Mouse (Mus musculus) limb, embryonic 11.5 days (tissue): ENCODE measurements around the gene Slc17a1. TPM values are rescaled to one million over a fixed set of nuclear protein-coding genes. Genes with fewer than 3 reads are reported as not detected.

Experiments used
- ATAC-seq: fragments of 200-750 bp; cut with Nextera tagmentation; 2 replicates; pipeline ENCODE4 v1.8.0; 2017; ENCODE audit warnings: low read depth; ENCODE audit not compliant: insufficient number of reproducible peaks, low FRiP score, low TSS enrichment
- DNase-seq: peaks from one replicate; pipeline ENCODE4 v3.0.0-alpha.2; 2015; ENCODE audit warnings: low spot score
- H3K27ac ChIP-seq: fragments of 300-500 bp; sonication (generic); replicated peaks from 2 replicates; pipeline ENCODE4 v1.5.1; 2014; ENCODE audit warnings: low read depth, mild to moderate bottlenecking, low read length
- H3K27me3 ChIP-seq: fragments of 300-500 bp; sonication (generic); 2 replicates; pipeline ENCODE4 v1.6.1; 2014; ENCODE audit warnings: mild to moderate bottlenecking, low read length, mixed read lengths; ENCODE audit not compliant: control insufficient read depth, insufficient read depth
- H3K36me3 ChIP-seq: fragments of 300-500 bp; sonication (generic); 2 replicates; pipeline ENCODE4 v1.6.1; 2014; ENCODE audit warnings: mild to moderate bottlenecking, low read length, moderate library complexity, mixed read lengths; ENCODE audit not compliant: control insufficient read depth, insufficient read depth
- H3K4me1 ChIP-seq: fragments of 300-500 bp; sonication (generic); 2 replicates; pipeline ENCODE4 v1.6.1; 2014; ENCODE audit warnings: low read length, mixed read lengths; ENCODE audit not compliant: control insufficient read depth, insufficient read depth
- H3K4me2 ChIP-seq: fragments of 300-500 bp; sonication (generic); 2 replicates; pipeline ENCODE4 v1.6.1; 2014; ENCODE audit warnings: low read depth, mild to moderate bottlenecking, moderate library complexity; ENCODE audit not compliant: severe bottlenecking
- H3K4me3 ChIP-seq: fragments of 300-500 bp; sonication (generic); 2 replicates; pipeline ENCODE4 v1.5.1; 2014; ENCODE audit warnings: low read depth, low read length
- H3K9ac ChIP-seq: fragments of 300-500 bp; sonication (generic); 2 replicates; pipeline ENCODE4 v1.6.1; 2014; ENCODE audit warnings: mild to moderate bottlenecking, low read length
- H3K9me3 ChIP-seq: fragments of 300-500 bp; sonication (generic); 2 replicates; pipeline ENCODE4 v1.6.1; 2016; ENCODE audit warnings: low read length; ENCODE audit not compliant: control insufficient read depth
- WGBS: fragments of 180-500 bp; shearing (Covaris S2); extraction: QIAGEN DNeasy Blood & Tissue Kit; methylation state at CpG from one replicate; pipeline ENCODE4 v1.1.7; 2014; 5-methylcytosine and 5-hydroxymethylcytosine counted together
- polyA plus RNA-seq: library from polyadenylated mRNA; unstranded; fragments of >200 nt; fragmentation: Nextera tagmentation; extraction: Ambion mirVana; gene quantifications from 2 replicates; pipeline ENCODE4 v1.2.1, GENCODE M21; 2014

Gene Slc17a1
- polyA plus RNA-seq, 1 experiment from 2014 or later, result not detected

DNA sequence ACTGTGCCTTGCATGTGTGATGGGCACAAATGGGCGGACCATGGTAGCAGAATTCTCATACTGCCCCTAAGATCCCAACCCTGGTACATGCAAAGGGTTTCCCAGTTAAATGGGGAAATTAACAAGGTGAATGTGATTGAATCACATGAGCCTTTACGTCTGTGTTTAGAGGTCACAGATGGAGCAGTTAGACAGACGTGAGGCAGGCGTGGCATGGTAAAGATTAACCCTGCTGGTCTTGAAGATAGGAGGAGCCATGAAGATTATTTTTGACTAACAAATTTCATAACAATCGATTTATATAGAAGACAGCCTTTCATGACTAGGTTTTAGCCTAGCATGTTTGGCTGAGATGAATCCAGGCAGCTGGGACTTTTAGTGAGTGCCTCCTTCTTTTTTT, 5.6 kb downstream of the Slc17a1 start:
- no peaks in the 10 kb centered on the region for H3K36me3 ChIP-seq
- no peak overlapping the region for H3K4me2 ChIP-seq
- H3K27ac ChIP-seq, result no peak overlapping the region
- no peak overlapping the region for H3K9ac ChIP-seq
- no peak for DNase-seq
- H3K9me3 ChIP-seq, result no peaks in the 10 kb centered on the region
- no peaks in the 10 kb centered on the region for H3K4me1 ChIP-seq
- no peak for ATAC-seq
- no peaks in the 10 kb centered on the region for H3K27me3 ChIP-seq
- WGBS, result 79% methylated on average over 5 of the region's 5 CpGs
- no peak overlapping the region for H3K4me3 ChIP-seq

DNA sequence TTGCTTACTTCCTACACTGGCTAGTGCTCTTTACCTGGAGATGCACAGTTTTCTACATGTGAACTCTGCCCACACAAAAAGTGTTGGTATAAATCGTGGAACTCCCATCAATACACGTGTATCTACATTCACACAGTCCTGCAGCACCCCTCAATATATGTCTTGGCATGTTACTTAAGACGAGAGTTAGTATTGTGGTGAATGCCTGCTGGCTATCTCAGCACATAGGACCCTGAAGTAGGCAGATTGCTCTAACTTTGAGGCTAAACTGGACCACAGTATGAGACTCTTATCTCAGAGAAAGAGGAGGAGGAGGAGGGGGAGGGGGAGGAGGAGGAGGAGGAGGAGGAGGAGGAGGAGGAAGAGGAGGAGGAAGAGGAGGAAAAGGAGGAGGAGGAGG, 11.6 kb downstream of the Slc17a1 start:
- H3K4me2 ChIP-seq, result no peak overlapping the region
- WGBS, result 80% methylated on average over 3 of the region's 3 CpGs
- H3K36me3 ChIP-seq, result no peaks in the 10 kb centered on the region
- no peaks in the 10 kb centered on the region for H3K9me3 ChIP-seq
- DNase-seq (no peak), ATAC-seq (no peak)
- H3K4me3 ChIP-seq, result no peak overlapping the region
- no peaks in the 10 kb centered on the region for H3K27me3 ChIP-seq
- no peaks in the 10 kb centered on the region for H3K4me1 ChIP-seq
- H3K9ac ChIP-seq, result no peak overlapping the region
- H3K27ac ChIP-seq, result no peak overlapping the region

DNA sequence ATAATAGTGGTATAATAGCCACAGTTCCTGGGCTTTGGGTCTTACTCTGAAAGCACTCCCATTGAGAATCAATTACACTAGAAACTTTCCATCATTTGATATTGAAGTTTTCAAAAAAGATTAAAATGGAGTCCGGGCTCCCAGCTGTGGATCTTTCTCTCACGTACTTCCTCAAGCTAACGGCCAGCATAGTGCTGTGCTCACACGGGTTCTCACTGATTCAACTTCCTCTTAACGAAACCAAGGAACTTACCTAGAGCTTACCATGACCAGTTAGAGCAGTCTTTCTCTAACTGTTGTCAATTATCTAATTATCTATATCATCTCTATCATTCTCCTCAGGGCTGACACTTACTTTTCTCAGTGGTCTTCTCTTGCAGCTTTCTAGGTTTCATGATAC, 12.1 kb downstream of the Slc17a1 start:
- 89% methylated on average over 5 of the region's 5 CpGs for whole genome bisulfite sequencing
- H3K27me3 ChIP-seq, result no peaks in the 10 kb centered on the region
- ATAC-seq, result no peak

DNA sequence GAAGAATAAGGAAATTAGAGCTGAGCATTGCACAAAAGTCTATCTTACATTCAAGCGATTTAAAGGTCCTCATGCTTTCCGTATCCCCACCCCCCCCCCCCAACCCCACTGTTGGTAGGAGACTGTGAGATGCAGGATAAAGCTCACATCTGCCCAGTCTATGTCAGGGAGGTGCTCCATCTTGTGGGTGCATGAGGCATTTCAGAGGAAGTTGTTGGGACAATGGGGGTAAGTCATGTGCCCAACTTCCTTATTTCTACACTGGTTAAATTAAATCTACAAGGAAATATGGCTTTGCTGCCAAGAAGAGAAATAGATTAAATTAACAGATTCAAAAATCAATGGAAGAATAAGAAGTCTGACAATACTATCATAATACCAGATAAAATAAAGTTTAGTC, 18.0 kb downstream of the Slc17a1 start:
- Histone ChIP-seq H3K4me2 (no peak overlapping the region), H3K4me3 (no peak overlapping the region), H3K27me3 (no peaks in the 10 kb centered on the region), H3K9me3 (no peaks in the 10 kb centered on the region), H3K27ac (no peak overlapping the region), H3K4me1 (no peaks in the 10 kb centered on the region; the same call in 1 of the 2 replicates), H3K36me3 (no peaks in the 10 kb centered on the region), H3K9ac (no peak overlapping the region)
- no peak for ATAC-seq
- 54% methylated on average over 2 of the region's 2 CpGs for WGBS
- no peak for DNase-seq

More for the DNA sequence above, 12.1 kb downstream of the Slc17a1 start:
- no peak for DNase-seq
- no peaks in the 10 kb centered on the region for H3K9me3 ChIP-seq
- no peaks in the 10 kb centered on the region for H3K4me1 ChIP-seq
- H3K4me2 ChIP-seq, result no peak overlapping the region
- no peaks in the 10 kb centered on the region for H3K36me3 ChIP-seq
- no peak overlapping the region for H3K4me3 ChIP-seq
- H3K9ac ChIP-seq, result no peak overlapping the region
- H3K27ac ChIP-seq, result no peak overlapping the region

DNA sequence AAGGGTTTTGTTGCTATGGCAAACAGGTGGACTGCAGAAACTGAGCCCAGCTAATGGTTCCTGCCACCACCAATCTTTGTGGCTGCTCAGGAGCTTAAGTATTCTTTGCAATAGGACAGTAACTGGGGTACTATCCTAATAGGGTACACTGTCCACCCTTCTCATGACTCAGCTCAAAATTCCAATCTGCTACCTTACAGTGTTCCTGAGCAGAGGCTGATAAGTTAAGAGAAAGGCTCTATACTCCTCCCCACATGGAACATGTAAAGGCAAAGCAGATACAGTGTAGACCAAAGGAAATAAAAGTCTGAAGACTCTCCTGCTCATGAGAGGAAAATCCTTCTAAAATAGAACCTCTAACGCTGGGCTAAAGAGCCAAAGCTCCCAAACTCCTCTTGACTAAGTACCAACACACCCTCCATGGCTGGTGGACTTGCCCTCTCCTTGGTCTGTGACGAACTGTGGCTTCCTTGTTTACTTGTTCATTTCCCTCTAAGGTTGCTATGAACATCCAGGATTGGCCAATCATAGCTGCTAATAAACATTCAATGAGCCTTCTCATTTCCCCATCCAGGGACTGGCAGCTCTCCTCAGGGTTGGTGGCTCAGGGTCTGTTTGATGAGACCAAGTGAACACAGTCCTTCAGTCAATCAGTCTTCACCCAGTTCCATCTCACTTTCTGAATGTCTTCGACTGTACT, 19.6 kb downstream of the Slc17a1 start:
- Histone ChIP-seq H3K36me3 (no peaks in the 10 kb centered on the region), H3K27me3 (no peaks in the 10 kb centered on the region), H3K9ac (no peak overlapping the region), H3K4me3 (no peak overlapping the region), H3K27ac (no peak overlapping the region), H3K4me2 (no peak overlapping the region), H3K9me3 (no peaks in the 10 kb centered on the region), H3K4me1 (no peaks in the 10 kb centered on the region; the same call in 1 of the 2 replicates)
- 76% methylated on average over 3 of the region's 3 CpGs for WGBS
- ATAC-seq, result no peak
- DNase-seq, result no peak

DNA sequence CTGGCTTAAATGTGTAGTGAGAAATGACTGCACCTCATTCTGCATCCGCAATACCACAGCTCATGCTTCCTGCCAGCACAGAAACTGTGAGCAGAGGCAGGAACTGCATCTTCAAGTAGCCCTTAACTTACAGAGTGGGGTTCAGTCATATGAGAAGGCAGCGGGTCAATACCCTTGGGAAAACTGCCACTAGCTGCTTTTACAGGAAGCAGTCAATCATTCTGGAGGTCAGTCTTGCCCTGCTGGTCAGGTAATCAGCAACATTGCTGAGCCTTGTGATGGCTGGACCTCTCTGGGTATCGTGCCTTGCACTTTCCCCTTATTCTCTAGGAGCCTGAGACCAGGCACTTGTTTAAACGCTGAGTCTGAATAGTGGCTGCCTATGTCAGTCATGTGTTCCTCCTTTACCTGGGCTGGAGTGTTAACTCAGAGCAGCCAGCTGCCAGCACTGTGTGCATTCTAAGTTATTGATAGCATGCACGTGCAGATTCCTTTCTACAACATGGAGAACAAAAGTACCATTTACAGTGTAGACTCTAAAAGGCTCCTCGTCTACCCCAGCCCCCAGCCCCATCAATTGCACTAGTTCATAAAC, 21.6 kb downstream of the Slc17a1 start:
- no peak overlapping the region for H3K4me2 ChIP-seq
- H3K9me3 ChIP-seq, result no peaks in the 10 kb centered on the region
- DNase-seq (peak; percentile 38), ATAC-seq (peak; percentile 86)
- H3K4me1 ChIP-seq, result no peaks in the 10 kb centered on the region; the same call in 1 of the 2 replicates
- no peak overlapping the region for H3K9ac ChIP-seq
- H3K27ac ChIP-seq, result 0 out of 2 replicates have a peak overlapping the region, but pooled peaks have one; percentile 47
- H3K4me3 ChIP-seq, result no peak overlapping the region
- WGBS, result 51% methylated on average over 6 of the region's 6 CpGs
- H3K27me3 ChIP-seq, result no peaks in the 10 kb centered on the region
- no peaks in the 10 kb centered on the region for H3K36me3 ChIP-seq

DNA sequence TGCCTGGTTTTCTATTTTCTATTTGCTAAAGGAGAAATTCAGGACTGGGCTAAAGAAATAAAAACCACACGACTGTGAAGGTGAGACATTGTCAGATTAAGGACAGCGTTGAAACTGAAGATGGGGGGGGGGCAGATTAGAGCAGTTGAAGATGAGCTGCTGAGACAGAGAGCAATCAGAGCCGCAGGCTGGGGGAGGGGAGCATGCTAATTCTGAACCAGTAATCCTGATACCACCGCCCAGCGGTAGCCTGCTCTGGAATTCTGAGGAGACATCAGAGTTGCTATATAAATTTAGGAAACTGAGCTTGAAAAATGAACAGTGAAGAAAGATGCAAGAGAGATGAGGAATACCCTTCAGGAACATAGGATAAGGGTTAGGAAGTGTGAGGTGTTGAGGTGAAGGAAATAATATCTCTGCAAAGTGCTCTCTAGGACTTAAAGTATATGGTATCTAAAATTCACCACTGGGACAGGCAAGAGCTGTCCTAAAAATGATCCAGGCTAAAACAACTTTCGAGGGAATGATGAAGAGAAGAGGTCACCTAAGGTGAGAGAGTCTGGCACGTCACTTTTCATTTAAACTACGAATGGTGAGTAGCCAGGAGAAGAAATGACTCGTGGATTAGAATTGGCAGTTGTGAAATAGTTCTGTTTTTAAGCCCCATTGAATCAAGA, 25.2 kb downstream of the Slc17a1 start:
- Histone ChIP-seq H3K4me2 (no peak overlapping the region), H3K4me3 (no peak overlapping the region), H3K9me3 (no peaks in the 10 kb centered on the region), H3K36me3 (no peaks in the 10 kb centered on the region), H3K27ac (no peak overlapping the region), H3K4me1 (no peaks in the 10 kb centered on the region; the same call in 1 of the 2 replicates), H3K27me3 (no peaks in the 10 kb centered on the region), H3K9ac (no peak overlapping the region)
- ATAC-seq, result no peak
- 48% methylated on average over 9 of the region's 9 CpGs for WGBS
- DNase-seq, result no peak

DNA sequence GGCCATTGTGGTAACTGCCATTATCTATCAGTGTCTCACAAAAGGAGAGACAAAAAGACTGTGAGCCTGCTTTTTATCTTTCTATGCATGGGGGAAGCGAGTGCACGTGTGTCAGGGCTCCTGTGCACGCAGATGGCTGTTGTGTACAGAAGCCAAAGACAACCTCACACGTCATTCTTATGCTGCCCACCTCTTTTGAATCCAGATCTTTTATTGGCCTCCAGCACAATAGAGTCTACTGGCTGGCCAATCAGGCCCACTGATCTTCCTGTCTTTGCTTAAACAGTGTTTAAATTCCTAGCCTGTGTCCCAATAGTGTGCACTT, 25.7 kb downstream of the Slc17a1 start:
- DNase-seq (no peak), ATAC-seq (no peak)
- Histone ChIP-seq H3K4me3 (no peak overlapping the region), H3K9ac (no peak overlapping the region), H3K36me3 (no peaks in the 10 kb centered on the region), H3K27me3 (no peaks in the 10 kb centered on the region), H3K4me1 (no peaks in the 10 kb centered on the region; the same call in 1 of the 2 replicates), H3K4me2 (no peak overlapping the region), H3K9me3 (no peaks in the 10 kb centered on the region), H3K27ac (no peak overlapping the region)
- WGBS, result 76% methylated on average over 4 of the region's 4 CpGs
